Mouse (Mus musculus) liver, embryonic 12.5 days (tissue): ENCODE measurements around the gene Kcnma1. TPM values are rescaled to one million over a fixed set of nuclear protein-coding genes. Genes with fewer than 3 reads are reported as not detected.

Experiments used
- ATAC-seq: fragments of 200-750 bp; cut with Nextera tagmentation; 2 replicates; pipeline ENCODE4 v1.8.0; 2017; ENCODE audit warnings: moderate number of reproducible peaks, mild to moderate bottlenecking, moderate library complexity
- H3K27ac ChIP-seq: fragments of 300-500 bp; sonication (generic); 2 replicates; pipeline ENCODE4 v1.5.1; 2016; ENCODE audit warnings: mild to moderate bottlenecking
- H3K27me3 ChIP-seq: fragments of 300-500 bp; sonication (generic); replicated peaks from 2 replicates; pipeline ENCODE4 v1.6.1; 2016; ENCODE audit warnings: mild to moderate bottlenecking, moderate library complexity
- H3K36me3 ChIP-seq: fragments of 300-500 bp; sonication (generic); 2 replicates; pipeline ENCODE4 v1.6.1; 2016; ENCODE audit warnings: mild to moderate bottlenecking, moderate library complexity
- H3K4me1 ChIP-seq: fragments of 300-500 bp; sonication (generic); 2 replicates; pipeline ENCODE4 v1.6.1; 2016
- H3K4me2 ChIP-seq: fragments of 300-500 bp; sonication (generic); 2 replicates; pipeline ENCODE4 v1.6.1; 2016; ENCODE audit warnings: mild to moderate bottlenecking, moderate library complexity
- H3K4me3 ChIP-seq: fragments of 300-500 bp; sonication (generic); 2 replicates; pipeline ENCODE4 v1.5.1; 2016; ENCODE audit warnings: mild to moderate bottlenecking, moderate library complexity
- H3K9ac ChIP-seq: fragments of 300-500 bp; sonication (generic); 2 replicates; pipeline ENCODE4 v1.6.1; 2016; ENCODE audit warnings: mild to moderate bottlenecking, moderate library complexity
- H3K9me3 ChIP-seq: fragments of 300-500 bp; sonication (generic); replicated peaks from 2 replicates; pipeline ENCODE4 v1.6.1; 2016; ENCODE audit warnings: mild to moderate bottlenecking, moderate library complexity
- WGBS: fragments of 180-500 bp; shearing (Covaris S2); methylation state at CpG from one replicate; pipeline ENCODE4 v1.1.7; 2016; ENCODE audit not compliant: insufficient replicate concordance; 5-methylcytosine and 5-hydroxymethylcytosine counted together
- polyA plus RNA-seq: library from polyadenylated mRNA; unstranded; fragments of >200 nt; fragmentation: Nextera tagmentation; extraction: Ambion mirVana; gene quantifications from 2 replicates; pipeline ENCODE4 v1.2.1, GENCODE M21; 2016

The Kcnma1 gene
- polyA plus RNA-seq, 1 experiment from 2014 or later: not detected

- no peaks in the 10 kb centered on the region for H3K36me3 ChIP-seq
- ATAC-seq: no peak
- no peaks in the 10 kb centered on the region for H3K27me3 ChIP-seq
- no peak overlapping the region for H3K4me3 ChIP-seq
- no peaks in the 10 kb centered on the region for H3K4me1 ChIP-seq
- H3K9ac ChIP-seq: no peak overlapping the region
- 35% methylated on average over 4 of the region's 4 CpGs for WGBS
- no peak overlapping the region for H3K27ac ChIP-seq
- H3K9me3 ChIP-seq: no peaks in the 10 kb centered on the region
- H3K4me2 ChIP-seq: no peak overlapping the region
Observed at GRCm38 (mm10) chr14:23602937-23603336, 411.4 kb downstream of the Kcnma1 start.

DNA sequence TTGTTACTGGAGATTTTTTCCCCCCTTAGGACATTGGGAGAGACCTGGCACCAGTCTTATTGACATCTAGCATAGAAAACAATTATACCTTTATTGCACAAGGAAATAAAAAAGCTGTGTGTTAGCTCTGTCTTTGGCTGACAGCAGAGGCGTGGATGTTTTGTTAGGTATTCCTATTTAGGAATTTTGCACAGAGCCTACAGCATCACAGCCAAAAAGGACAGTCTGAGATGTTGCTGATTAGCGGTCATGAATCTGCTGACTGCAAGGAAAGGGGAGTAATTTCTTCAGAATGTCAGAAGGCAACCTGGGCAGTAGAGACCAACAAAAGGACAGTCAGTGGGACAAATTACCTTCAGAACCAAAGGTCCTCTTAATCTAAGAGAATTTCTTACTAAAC lies 412.2 kb downstream of the Kcnma1 start:
- 60% methylated on average over 2 of the region's 2 CpGs for WGBS
- Histone ChIP-seq H3K36me3 (no peaks in the 10 kb centered on the region), H3K4me3 (no peak overlapping the region), H3K27ac (no peak overlapping the region), H3K4me2 (no peak overlapping the region), H3K27me3 (no peaks in the 10 kb centered on the region), H3K9me3 (no peaks in the 10 kb centered on the region), H3K9ac (no peak overlapping the region), H3K4me1 (no peaks in the 10 kb centered on the region)
- no peak for ATAC-seq

- Histone ChIP-seq H3K9ac (no peak overlapping the region), H3K4me2 (no peak overlapping the region), H3K27ac (no peak overlapping the region), H3K9me3 (no peaks in the 10 kb centered on the region), H3K36me3 (no peaks in the 10 kb centered on the region), H3K4me3 (no peak overlapping the region), H3K27me3 (no peaks in the 10 kb centered on the region), H3K4me1 (no peaks in the 10 kb centered on the region)
- ATAC-seq: no peak
- WGBS: 56% methylated on average over 5 of the region's 5 CpGs
Observed at GRCm38 (mm10) chr14:23594629-23595028, 419.7 kb downstream of the Kcnma1 start.

DNA sequence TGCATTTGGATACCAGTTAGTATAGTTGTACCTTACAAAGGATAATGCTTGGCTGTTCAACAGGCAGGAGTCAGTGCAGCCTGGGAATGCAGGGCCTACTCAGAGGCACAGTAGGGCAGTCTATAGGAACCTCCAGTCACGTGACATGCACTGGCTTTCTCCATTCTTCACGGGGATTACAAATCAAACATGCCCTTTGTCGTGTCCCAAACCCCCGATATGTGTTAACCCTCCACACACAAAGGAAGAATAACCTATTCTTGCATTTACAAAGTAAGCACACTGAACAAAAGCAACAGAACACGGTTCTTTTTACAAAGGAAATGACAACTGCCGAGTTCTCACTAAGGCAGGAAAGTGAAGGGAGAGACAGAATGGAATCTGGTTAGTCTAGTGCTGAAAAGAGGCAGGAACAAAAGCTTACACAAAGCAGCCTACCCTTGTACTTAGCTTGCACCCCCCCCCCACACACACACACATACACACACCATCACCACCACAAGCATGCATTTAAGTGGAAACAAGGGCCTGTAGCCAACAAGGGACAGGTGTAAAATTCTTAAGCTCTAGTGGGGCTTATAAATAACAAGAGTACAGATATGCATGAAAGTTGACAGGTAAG lies 421.4 kb downstream of the Kcnma1 start:
- Histone ChIP-seq H3K4me1 (no peaks in the 10 kb centered on the region), H3K36me3 (no peaks in the 10 kb centered on the region), H3K4me2 (no peak overlapping the region), H3K9me3 (no peaks in the 10 kb centered on the region), H3K27me3 (no peaks in the 10 kb centered on the region), H3K27ac (no peak overlapping the region), H3K4me3 (no peak overlapping the region), H3K9ac (no peak overlapping the region)
- ATAC-seq: no peak
- 59% methylated on average over 6 of the region's 6 CpGs for WGBS

DNA sequence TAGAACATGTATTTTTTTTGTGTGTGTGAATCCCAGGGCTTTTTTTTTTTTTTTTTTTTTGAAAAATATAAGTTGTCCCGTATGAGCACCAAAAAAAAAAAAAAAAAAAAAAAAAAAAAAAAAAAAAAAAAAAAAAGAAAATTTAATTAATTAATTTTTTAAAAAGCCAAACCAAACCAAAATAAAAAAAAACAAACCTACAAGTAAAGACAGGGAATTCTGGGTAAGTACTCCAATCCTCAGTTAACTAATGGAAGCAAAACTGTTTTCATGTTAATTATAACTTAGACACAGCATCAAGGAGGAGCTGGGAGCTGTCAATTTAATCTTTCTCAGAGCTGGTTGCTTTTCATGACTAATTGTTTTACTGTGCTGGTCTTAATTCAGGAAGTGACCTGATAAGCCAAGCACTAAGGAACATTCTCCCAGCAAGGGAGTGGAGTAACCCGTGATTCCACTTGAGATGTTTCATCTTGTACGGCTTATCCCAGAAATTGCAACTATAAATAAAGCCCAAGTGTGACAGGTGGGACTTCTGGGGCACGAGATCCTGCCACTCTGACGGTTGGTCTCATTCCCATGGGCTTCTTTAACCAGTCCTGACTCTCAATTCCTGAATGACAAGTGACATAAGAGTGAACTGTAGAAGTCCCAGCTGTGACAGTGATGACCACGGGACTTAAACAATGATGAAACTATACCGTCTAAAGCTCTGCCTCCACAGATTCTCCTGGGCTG lies 424.4 kb downstream of the Kcnma1 start:
- ATAC-seq: no peak
- Histone ChIP-seq H3K4me1 (no peaks in the 10 kb centered on the region), H3K4me3 (no peak overlapping the region), H3K9ac (no peak overlapping the region), H3K27me3 (no peaks in the 10 kb centered on the region), H3K4me2 (no peak overlapping the region), H3K9me3 (no peaks in the 10 kb centered on the region), H3K36me3 (no peaks in the 10 kb centered on the region), H3K27ac (no peak overlapping the region)
- WGBS: 58% methylated on average over 7 of the region's 7 CpGs

- no peak overlapping the region for H3K9ac ChIP-seq
- 65% methylated on average over 9 of the region's 9 CpGs for WGBS
- H3K4me2 ChIP-seq: no peak overlapping the region
- no peaks in the 10 kb centered on the region for H3K36me3 ChIP-seq
- H3K4me1 ChIP-seq: no peaks in the 10 kb centered on the region
- H3K4me3 ChIP-seq: no peak overlapping the region
- H3K27me3 ChIP-seq: no peaks in the 10 kb centered on the region
- no peak overlapping the region for H3K27ac ChIP-seq
- H3K9me3 ChIP-seq: no peaks in the 10 kb centered on the region
- no peak for ATAC-seq
Observed at GRCm38 (mm10) chr14:23587451-23587850, 426.8 kb downstream of the Kcnma1 start.

DNA sequence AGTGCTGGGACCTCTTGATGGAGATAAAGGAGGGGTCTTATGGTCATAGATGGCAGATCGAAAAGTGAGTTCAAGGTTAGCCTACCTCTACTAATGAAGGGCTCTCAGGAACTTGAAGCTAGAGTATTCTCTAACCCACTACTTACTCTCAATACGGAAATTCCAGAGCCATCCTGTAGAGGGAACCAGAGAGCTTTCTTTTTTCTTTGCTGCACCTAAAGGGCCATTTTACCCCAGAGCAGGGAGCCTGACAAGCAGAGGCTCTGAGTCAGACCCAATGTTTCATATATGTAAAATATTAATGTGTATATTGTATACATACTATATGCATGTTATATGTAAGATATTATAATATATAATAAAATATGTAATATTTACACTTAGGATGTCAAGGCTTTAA lies 431.1 kb downstream of the Kcnma1 start:
- WGBS: 11% methylated on average over 2 of the region's 2 CpGs
- H3K36me3 ChIP-seq: no peaks in the 10 kb centered on the region
- H3K4me3 ChIP-seq: no peak overlapping the region
- H3K27ac ChIP-seq: no peak overlapping the region
- no peak overlapping the region for H3K4me2 ChIP-seq
- no peak for ATAC-seq
- no peaks in the 10 kb centered on the region; the same call in 1 of the 2 replicates for H3K27me3 ChIP-seq
- no peaks in the 10 kb centered on the region for H3K4me1 ChIP-seq
- no peaks in the 10 kb centered on the region for H3K9me3 ChIP-seq
- no peak overlapping the region for H3K9ac ChIP-seq

- 64% methylated on average over 3 of the region's 3 CpGs for WGBS
- Histone ChIP-seq H3K27me3 (no peaks in the 10 kb centered on the region; the same call in 1 of the 2 replicates), H3K27ac (no peak overlapping the region), H3K9me3 (no peaks in the 10 kb centered on the region), H3K9ac (no peak overlapping the region), H3K36me3 (no peaks in the 10 kb centered on the region), H3K4me2 (no peak overlapping the region), H3K4me3 (no peak overlapping the region), H3K4me1 (no peaks in the 10 kb centered on the region)
- ATAC-seq: no peak
Observed at GRCm38 (mm10) chr14:23581282-23581681, 433.0 kb downstream of the Kcnma1 start.

DNA sequence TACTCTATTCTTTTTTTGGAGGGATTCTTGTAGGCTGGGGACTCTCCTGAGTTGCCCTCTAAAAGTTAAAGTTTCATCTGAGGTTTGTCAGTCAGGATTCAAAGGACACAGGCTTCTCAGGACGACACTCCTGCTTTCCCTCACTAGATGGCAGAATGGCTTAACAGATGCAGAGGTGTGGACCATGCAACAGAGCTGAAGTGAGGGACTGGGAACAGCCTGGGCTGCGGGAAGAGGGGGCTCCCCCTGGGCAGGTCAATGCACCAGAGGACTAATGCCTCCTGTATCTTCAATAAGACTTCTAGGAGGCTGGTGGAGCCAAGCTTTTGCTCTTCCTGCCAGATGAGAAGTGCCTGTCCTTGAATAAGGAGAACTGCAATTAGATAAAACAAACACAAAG lies 438.3 kb downstream of the Kcnma1 start:
- Histone ChIP-seq H3K4me1 (no peaks in the 10 kb centered on the region), H3K4me3 (no peak overlapping the region), H3K27ac (no peak overlapping the region), H3K4me2 (no peak overlapping the region), H3K36me3 (no peaks in the 10 kb centered on the region), H3K9me3 (no peaks in the 10 kb centered on the region), H3K27me3 (no peaks in the 10 kb centered on the region; the same call in 1 of the 2 replicates), H3K9ac (no peak overlapping the region)
- ATAC-seq: no peak
- 3% methylated on average over 2 of the region's 2 CpGs for WGBS

GRCm38 (mm10) chr14:23574136-23574535 lies 440.2 kb downstream of the Kcnma1 start:
- Histone ChIP-seq H3K4me2 (no peak overlapping the region), H3K27me3 (no peaks in the 10 kb centered on the region; the same call in 1 of the 2 replicates), H3K9me3 (no peaks in the 10 kb centered on the region), H3K4me3 (no peak overlapping the region), H3K4me1 (no peaks in the 10 kb centered on the region), H3K27ac (no peak overlapping the region), H3K36me3 (no peaks in the 10 kb centered on the region), H3K9ac (no peak overlapping the region)
- WGBS: 58% methylated on average over 4 of the region's 4 CpGs
- no peak for ATAC-seq

GRCm38 (mm10) chr14:23573385-23573784 lies 440.9 kb downstream of the Kcnma1 start:
- no peak overlapping the region for H3K4me2 ChIP-seq
- no peak overlapping the region for H3K4me3 ChIP-seq
- WGBS: 21% methylated on average over 3 of the region's 3 CpGs
- H3K9ac ChIP-seq: no peak overlapping the region
- no peaks in the 10 kb centered on the region for H3K9me3 ChIP-seq
- no peaks in the 10 kb centered on the region; the same call in 1 of the 2 replicates for H3K27me3 ChIP-seq
- no peak overlapping the region for H3K27ac ChIP-seq
- ATAC-seq: no peak
- H3K36me3 ChIP-seq: no peaks in the 10 kb centered on the region
- H3K4me1 ChIP-seq: no peaks in the 10 kb centered on the region

DNA sequence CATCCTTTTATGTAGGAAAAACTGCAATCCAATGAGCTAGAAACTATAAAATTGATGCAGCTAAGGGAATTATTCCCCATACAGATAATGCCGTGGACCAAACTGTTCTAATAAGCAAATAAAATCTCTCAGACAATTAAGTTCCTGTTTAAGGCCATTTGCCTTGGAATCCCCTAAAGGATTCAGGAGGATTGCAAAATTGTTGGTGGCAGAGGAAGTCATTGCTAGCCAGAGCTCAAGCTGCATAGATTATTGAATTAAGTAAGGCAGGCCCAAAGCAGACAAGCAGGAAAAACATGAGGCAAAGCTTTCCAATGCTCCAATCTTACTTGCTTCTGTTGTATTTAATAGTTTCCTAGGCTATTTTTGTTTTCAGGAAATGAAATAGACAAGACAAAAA lies 441.5 kb downstream of the Kcnma1 start:
- no peaks in the 10 kb centered on the region for H3K36me3 ChIP-seq
- no peaks in the 10 kb centered on the region for H3K4me1 ChIP-seq
- H3K9me3 ChIP-seq: no peaks in the 10 kb centered on the region
- WGBS: 41% methylated on average over 1 of the region's 1 CpGs
- no peak for ATAC-seq
- no peak overlapping the region for H3K27ac ChIP-seq
- H3K4me3 ChIP-seq: no peak overlapping the region
- no peak overlapping the region for H3K9ac ChIP-seq
- H3K4me2 ChIP-seq: no peak overlapping the region
- no peaks in the 10 kb centered on the region for H3K27me3 ChIP-seq
